Mouse (Mus musculus): Measurements from ENCODE around the gene Iqcn. TPM values are rescaled to one million over a fixed set of nuclear protein-coding genes. Genes with fewer than 3 reads are reported as not detected.

The Iqcn gene
- total RNA-seq, 2 experiments from 2014 or later, result not detected

- DNase-seq (ENCODE audit: low spot score), result no peak
- intact Hi-C loops (cut with DNase I), result loop anchor here (2.0 kb wide), 1 partner anchor 13 kb away; no protein-coding TSS in a partner anchor
These were observed 25.7 kb upstream of the Iqcn start for GRCm38 (mm10) chr8:70677451-70678080.

- intact Hi-C loops (cut with DNase I), result no loop called here
These were observed 24.6 kb upstream of the Iqcn start for GRCm38 (mm10) chr8:70678679-70679078.

GRCm38 (mm10) chr8:70679404-70679803, 23.9 kb upstream of the Iqcn start:
- intact Hi-C loops (cut with DNase I), result no loop called here
- DNase-seq (ENCODE audit: low spot score), result no peak

More at GRCm38 (mm10) chr8:70678679-70679078, 24.6 kb upstream of the Iqcn start:
- DNase-seq (ENCODE audit: low spot score), result no peak

DNA sequence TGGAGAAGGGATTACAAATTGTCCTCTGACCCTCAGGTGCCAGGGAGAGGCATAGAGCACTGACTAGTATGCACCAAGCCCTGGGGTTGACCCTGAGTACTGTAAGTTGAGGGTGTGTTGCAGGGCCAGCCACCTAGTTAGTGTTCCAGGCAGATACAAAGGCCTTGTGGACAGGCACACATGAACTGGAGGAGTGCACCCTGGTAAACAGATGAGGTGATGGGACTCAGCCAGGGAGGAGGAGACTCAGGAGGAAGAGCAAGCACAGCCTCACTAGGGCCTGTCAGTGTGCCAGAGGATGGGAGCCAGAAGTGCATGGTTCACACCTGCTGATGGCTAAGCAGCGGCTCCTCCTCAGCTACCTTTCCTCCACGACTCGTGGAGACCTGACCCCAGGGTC, 23.2 kb upstream of the Iqcn start:
- intact Hi-C loops (cut with DNase I), result no loop called here
- DNase-seq (ENCODE audit: low spot score), result no peak

DNA sequence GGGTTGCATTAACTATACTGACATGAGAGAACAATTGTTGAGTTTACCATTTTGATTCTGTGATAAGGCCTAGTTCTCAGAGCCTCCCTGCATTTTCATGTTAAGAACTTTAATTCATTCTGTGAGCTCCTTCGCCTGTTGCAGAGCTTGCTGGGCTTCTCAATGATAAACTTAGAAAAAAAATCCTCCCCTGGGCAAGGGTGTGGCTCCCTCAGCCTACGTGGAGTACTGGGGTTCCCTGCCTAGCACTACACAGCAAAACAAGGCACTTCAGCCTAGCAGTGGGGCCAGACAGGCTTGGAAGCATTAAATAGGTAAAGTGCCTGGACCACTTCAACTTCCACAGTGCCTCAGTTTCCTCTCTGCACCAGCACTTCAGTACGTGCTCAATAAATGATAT, 21.8 kb upstream of the Iqcn start:
- intact Hi-C loops (cut with DNase I), result no loop called here
- no peak for DNase-seq (ENCODE audit: low spot score)

- intact Hi-C loops (cut with DNase I), result no loop called here
- peak; percentile 84 for DNase-seq (ENCODE audit: low spot score)
These were observed 21.1 kb upstream of the Iqcn start for GRCm38 (mm10) chr8:70682193-70682592.

GRCm38 (mm10) chr8:70682692-70683091, 20.6 kb upstream of the Iqcn start:
- intact Hi-C loops (cut with DNase I), result no loop called here
- DNase-seq (ENCODE audit: low spot score), result no peak

DNA sequence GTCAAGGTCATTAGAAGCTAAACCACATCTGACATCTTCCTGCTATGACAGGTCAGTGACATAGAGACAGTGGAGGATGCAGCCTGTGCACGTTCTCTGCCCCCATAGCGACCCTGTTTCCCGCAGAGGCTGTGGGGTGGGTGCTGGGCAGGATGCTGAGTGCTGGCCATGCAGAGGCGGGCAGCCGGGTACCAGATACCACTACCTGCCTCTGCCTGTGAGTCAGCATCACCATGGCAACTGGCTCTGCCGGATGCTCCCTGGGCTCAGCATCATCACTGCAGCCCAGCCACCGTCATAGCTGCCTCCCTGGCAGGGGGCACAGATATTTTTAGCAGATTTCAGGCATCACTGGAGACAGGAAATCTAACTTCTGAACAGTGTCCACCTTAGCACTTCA, 19.0 kb upstream of the Iqcn start:
- DNase-seq (ENCODE audit: low spot score), result no peak
- intact Hi-C loops (cut with DNase I), result no loop called here

GRCm38 (mm10) chr8:70687576-70687975, 15.7 kb upstream of the Iqcn start:
- intact Hi-C loops (cut with DNase I), result no loop called here
- peak; percentile 64 for DNase-seq (ENCODE audit: low spot score)

- DNase-seq (ENCODE audit: low spot score), result no peak
- intact Hi-C loops (cut with DNase I), result no loop called here
These were observed 15.1 kb upstream of the Iqcn start for GRCm38 (mm10) chr8:70688136-70688535.

GRCm38 (mm10) chr8:70689892-70690390, 13.3 kb upstream of the Iqcn start:
- intact Hi-C loops (cut with DNase I), result loop anchor here (2.0 kb wide), 1 partner anchor 13 kb away; no protein-coding TSS in a partner anchor
- no peak for DNase-seq (ENCODE audit: low spot score)

DNA sequence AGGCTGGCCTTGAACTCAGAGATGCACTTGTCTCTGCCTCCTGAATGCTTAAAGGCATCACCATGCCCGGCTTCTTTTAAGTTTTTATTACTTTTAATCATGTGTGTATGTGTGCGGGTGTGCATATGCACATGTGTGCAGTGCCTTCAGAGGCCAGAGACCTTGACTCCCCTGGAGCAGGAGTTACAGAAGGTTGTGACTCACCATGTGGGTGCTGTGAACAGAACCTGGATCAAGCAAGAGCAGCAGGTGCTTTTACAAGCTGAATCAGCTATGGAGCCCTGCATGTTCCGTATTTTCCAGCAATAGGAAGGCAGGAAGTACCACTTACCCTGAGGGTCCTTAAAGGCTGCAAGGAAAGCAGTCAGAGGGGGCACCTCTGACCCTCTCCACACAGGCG, 12.0 kb upstream of the Iqcn start:
- DNase-seq (ENCODE audit: low spot score), result no peak
- intact Hi-C loops (cut with DNase I), result loop anchor here (2.0 kb wide), 1 partner anchor 14 kb away; no protein-coding TSS in a partner anchor

GRCm38 (mm10) chr8:70691727-70692231, 11.5 kb upstream of the Iqcn start:
- DNase-seq (ENCODE audit: low spot score), result no peak
- intact Hi-C loops (cut with DNase I), result loop anchor here (2.0 kb wide), 1 partner anchor 15 kb away; no protein-coding TSS in a partner anchor

GRCm38 (mm10) chr8:70693636-70694035, 9.6 kb upstream of the Iqcn start:
- intact Hi-C loops (cut with DNase I), result no loop called here
- no peak for DNase-seq (ENCODE audit: low spot score)

DNA sequence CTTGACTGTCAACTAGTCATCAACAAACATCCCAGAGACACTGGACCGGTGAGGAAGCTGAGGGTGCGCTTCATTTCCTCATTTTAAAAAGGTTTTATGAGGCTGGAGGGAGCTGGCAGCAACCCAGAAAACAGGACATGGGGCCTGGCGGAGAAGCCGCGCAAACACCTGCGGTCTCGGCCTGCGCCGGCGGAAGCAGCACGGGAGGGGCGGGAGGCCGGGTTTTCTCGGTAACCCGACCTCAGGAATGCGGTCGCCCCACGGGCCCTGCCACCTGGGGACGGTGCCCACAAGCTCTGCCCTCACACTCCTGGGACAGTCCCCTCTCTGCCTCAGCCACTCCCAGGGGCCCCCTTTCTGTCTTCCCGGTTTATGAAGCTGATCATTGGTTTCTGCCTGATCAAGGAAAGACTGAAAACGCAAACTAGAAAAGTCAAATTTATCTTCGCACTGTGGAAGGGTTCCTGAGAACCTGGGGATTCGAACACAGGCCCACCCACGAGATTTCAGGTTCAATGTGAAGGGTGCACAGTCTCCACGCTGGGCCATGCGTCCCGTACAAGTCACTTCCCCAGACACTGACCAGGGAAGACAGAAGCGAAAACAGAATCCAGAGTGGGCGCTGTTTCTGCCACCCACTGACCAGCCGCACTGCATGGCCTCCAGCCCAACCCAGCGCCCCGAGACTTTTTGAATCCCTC, 7.8 kb upstream of the Iqcn start:
- intact Hi-C loops (cut with DNase I), result no loop called here
- DNase-seq (ENCODE audit: low spot score), result no peak

DNA sequence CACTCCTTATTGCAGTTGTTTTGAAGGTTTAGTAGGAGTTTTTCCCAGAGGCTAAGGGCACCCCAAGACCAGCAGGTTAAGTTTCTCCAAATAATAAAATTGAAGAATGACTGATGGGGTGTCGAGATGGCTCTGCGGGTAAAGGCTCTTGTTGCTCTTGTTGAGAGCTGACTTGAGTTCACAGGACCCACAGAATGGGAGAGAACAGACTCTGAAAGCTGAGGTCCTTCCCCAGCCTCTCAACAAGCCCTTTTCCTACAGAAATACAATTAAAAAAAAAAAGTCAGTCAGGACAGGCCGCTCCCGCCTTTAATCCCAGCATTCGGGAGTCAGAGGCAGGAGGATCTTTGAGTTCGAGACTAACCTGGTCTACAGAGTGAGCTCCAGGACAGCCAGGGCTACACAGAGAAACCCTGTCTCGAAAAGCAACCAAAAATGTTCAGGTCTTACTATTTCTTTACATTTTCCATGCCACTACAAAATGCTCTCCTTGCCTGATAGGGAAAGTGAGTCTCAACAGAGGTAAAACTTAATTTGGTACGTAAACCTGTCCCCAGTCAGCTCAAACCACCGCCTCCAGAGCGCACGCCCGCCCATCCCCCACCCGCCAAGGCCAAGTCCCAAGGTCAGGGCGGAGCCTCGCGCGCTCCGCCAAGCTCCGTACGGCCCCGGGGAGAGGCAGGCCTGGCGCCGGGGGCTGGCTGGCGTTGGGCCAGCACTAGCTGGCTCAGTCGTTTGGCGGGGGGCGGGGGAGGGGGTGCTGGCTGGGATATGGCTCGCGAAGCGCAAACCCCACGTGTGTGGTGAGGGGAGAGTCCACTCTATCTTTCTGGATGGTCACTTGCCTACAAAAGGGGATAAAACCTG, 7.0 kb upstream of the Iqcn start:
- peak; percentile 45 for DNase-seq (ENCODE audit: low spot score)
- intact Hi-C loops (cut with DNase I), result no loop called here

GRCm38 (mm10) chr8:70696946-70697345, 6.3 kb upstream of the Iqcn start:
- intact Hi-C loops (cut with DNase I), result no loop called here
- DNase-seq (ENCODE audit: low spot score), result no peak

DNA sequence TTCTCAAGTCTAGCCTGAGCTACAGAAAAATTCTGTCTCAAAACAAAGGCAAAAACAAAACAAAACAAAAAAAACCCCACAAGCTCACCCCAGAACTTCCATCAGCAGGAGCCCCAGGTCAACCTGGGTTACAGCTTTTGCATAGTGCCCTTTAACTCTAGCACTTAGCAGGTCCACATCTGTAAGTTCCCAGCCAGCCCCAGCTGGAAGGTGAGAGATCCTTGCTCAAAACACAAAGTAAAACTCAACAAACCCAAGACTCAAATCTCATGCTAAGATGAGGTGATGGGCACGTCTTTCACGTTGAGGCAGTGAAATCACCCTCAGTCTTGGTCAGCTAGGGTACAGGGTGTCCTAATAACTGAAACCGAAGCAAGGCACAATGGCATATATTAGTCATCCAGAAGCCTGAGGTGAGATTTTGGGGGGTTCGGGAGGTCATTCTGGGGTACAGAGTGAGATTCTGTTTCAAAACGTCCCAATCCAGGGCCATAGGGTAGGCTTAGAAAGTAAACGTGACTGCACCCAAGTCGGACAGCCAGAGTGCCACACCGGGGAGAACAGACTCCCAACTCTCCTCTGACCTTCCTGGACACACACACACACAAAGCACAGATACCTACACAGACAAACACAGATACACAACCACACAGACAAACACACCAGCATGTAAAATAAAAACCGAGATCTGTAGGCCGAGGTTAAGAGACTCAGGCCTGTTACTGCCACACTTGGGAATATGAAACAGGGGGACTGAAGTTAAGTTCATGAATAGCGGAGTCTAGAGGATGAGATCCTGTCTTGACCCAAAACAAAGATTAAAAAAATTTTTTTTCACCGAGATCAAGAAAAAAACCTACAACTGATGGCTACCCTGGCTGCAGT, 5.6 kb upstream of the Iqcn start:
- no peak for DNase-seq (ENCODE audit: low spot score)
- intact Hi-C loops (cut with DNase I), result no loop called here

All from heart, postnatal 25 days (tissue).